Mouse (Mus musculus) CH12.LX (cell line): ENCODE measurements at regions not wholly inside any gene's neighbourhood (a gene's known extent, or its start where the extent isn't known, plus 50 kb on each side); places are given as distances from the start of the nearest gene placed in this dataset.

Source experiments
- DNase-seq: peaks from one replicate; pipeline ENCODE4 v3.0.0-alpha.2; 2013; ENCODE audit errors: extremely low read depth
- H3K27ac ChIP-seq: 2 replicates; pipeline ENCODE4 v1.5.1; 2012; ENCODE audit warnings: low read depth, mild to moderate bottlenecking, control low read depth, moderate library complexity; ENCODE audit not compliant: insufficient read depth
- H3K27me3 ChIP-seq: replicated peaks from 2 replicates; pipeline ENCODE3; 2012; ENCODE audit warnings: inconsistent platforms
- H3K36me3 ChIP-seq, 2 experiments: replicated peaks in 1 of 2; 2 replicates each; pipeline versions ENCODE3 to v1.6.1; 2012; ENCODE audit warnings: inconsistent platforms in 1 of 2, low read length in 1 of 2, mild to moderate bottlenecking in 1 of 2, mixed read lengths in 1 of 2, moderate library complexity in 1 of 2; ENCODE audit not compliant: control insufficient read depth in 1 of 2, insufficient read depth in 1 of 2
- H3K4me1 ChIP-seq, 2 experiments: 2 replicates each; pipeline ENCODE4 v1.6.1; 2012; ENCODE audit warnings: inconsistent platforms in 1 of 2, moderate library complexity in 1 of 2; ENCODE audit not compliant: insufficient read depth in 2 of 2, control insufficient read depth in 1 of 2
- H3K4me2 ChIP-seq: 2 replicates; pipeline ENCODE4 v1.6.1; 2012; ENCODE audit warnings: low read depth, mild to moderate bottlenecking, control low read depth; ENCODE audit not compliant: poor library complexity, insufficient read depth, severe bottlenecking
- H3K4me3 ChIP-seq, 3 experiments: fragments of 150-350 bp in 1 of 3; sonication (generic) in 1 of 3; replicated peaks in 1 of 3; 2 replicates each; pipeline versions ENCODE3 to v1.5.1; 2011 to 2012; ENCODE audit warnings: low read depth in 2 of 3, low read length in 2 of 3, mild to moderate bottlenecking in 2 of 3, moderate library complexity in 2 of 3, control low read depth in 1 of 3, improper control_type of control experiment in 1 of 3, inconsistent platforms in 1 of 3, mixed read lengths in 1 of 3; ENCODE audit not compliant: poor library complexity in 1 of 3
- H3K79me2 ChIP-seq: replicated peaks from 2 replicates; pipeline ENCODE4 v1.6.1; 2012; ENCODE audit warnings: mild to moderate bottlenecking, moderate library complexity; ENCODE audit not compliant: control insufficient read depth, poor library complexity, insufficient read depth, severe bottlenecking; ENCODE audit errors: extremely low read depth
- H3K9ac ChIP-seq: 2 replicates; pipeline ENCODE4 v1.6.1; 2012; ENCODE audit warnings: low read depth, mild to moderate bottlenecking, control low read depth, moderate library complexity; ENCODE audit not compliant: insufficient read depth
- H3K9me3 ChIP-seq: replicated peaks from 2 replicates; pipeline ENCODE3; 2012; ENCODE audit warnings: low read length, inconsistent platforms, mixed read lengths
- CHD1 ChIP-seq: IDR thresholded peaks from 2 replicates; pipeline ENCODE4 v1.6.1; 2012; ENCODE audit warnings: low read depth, low read length, improper control_type of control experiment, inconsistent platforms
- CHD2 ChIP-seq: IDR thresholded peaks from 2 replicates; pipeline ENCODE4 v1.6.1; 2011; ENCODE audit warnings: low read length, improper control_type of control experiment
- CTCF ChIP-seq, 2 experiments: IDR thresholded peaks in 1 of 2; conservative IDR thresholded peaks in 1 of 2; 2 replicates each; pipeline ENCODE4 v1.5.1; 2011 to 2012; ENCODE audit warnings: low read depth in 2 of 2, low read length in 2 of 2, improper control_type of control experiment in 1 of 2, inconsistent platforms in 1 of 2, mild to moderate bottlenecking in 1 of 2, moderate library complexity in 1 of 2
- E2F4 ChIP-seq: IDR thresholded peaks from 2 replicates; pipeline ENCODE4 v1.6.1; 2011; ENCODE audit warnings: low read depth, low read length, improper control_type of control experiment; ENCODE audit not compliant: insufficient replicate concordance
- ELF1 ChIP-seq: IDR thresholded peaks from 2 replicates; pipeline ENCODE4 v1.6.1; 2014; ENCODE audit warnings: low read depth, mild to moderate bottlenecking, inconsistent platforms, low read length, improper control_type of control experiment
- EP300 ChIP-seq: IDR thresholded peaks from 2 replicates; pipeline ENCODE4 v1.6.1; 2011; ENCODE audit warnings: low read length, improper control_type of control experiment
- ETS1 ChIP-seq: conservative IDR thresholded peaks from 2 replicates; pipeline ENCODE4 v1.6.1; 2012; ENCODE audit warnings: low read depth, mild to moderate bottlenecking, inconsistent platforms, low read length, improper control_type of control experiment, moderate library complexity
- IRF4 ChIP-seq: IDR thresholded peaks from 2 replicates; pipeline ENCODE4 v1.6.1; 2014; ENCODE audit warnings: low read depth, mild to moderate bottlenecking, inconsistent platforms, low read length, improper control_type of control experiment
- JUN ChIP-seq: IDR thresholded peaks from 2 replicates; pipeline ENCODE4 v1.6.1; 2011; ENCODE audit warnings: low read depth, mild to moderate bottlenecking, low read length, improper control_type of control experiment, moderate library complexity; ENCODE audit not compliant: insufficient read depth
- JUND ChIP-seq: conservative IDR thresholded peaks from 2 replicates; pipeline ENCODE4 v1.6.1; 2011; ENCODE audit warnings: low read depth, low read length, improper control_type of control experiment
- KAT2A ChIP-seq: IDR thresholded peaks from 2 replicates; pipeline ENCODE4 v1.6.1; 2012; ENCODE audit warnings: low read length, improper control_type of control experiment, inconsistent platforms; ENCODE audit not compliant: insufficient replicate concordance
- MAFK ChIP-seq: IDR thresholded peaks from 2 replicates; pipeline ENCODE4 v1.6.1; 2011; ENCODE audit warnings: low read length, improper control_type of control experiment; ENCODE audit not compliant: insufficient replicate concordance
- MAX ChIP-seq: IDR thresholded peaks from 2 replicates; pipeline ENCODE4 v1.6.1; 2011; ENCODE audit warnings: low read length, improper control_type of control experiment
- MAZ ChIP-seq: IDR thresholded peaks from 2 replicates; pipeline ENCODE4 v1.6.1; 2012; ENCODE audit warnings: low read depth, mild to moderate bottlenecking, inconsistent platforms, low read length, improper control_type of control experiment, moderate library complexity
- MEF2A ChIP-seq: IDR thresholded peaks from 2 replicates; pipeline ENCODE4 v1.6.1; 2014; ENCODE audit warnings: low read depth, mild to moderate bottlenecking, inconsistent platforms, low read length, improper control_type of control experiment, borderline replicate concordance
- MYC ChIP-seq: IDR thresholded peaks from 2 replicates; pipeline ENCODE4 v1.6.1; 2011; ENCODE audit warnings: low read depth, mild to moderate bottlenecking, improper control_type of control experiment, low read length
- NELFE ChIP-seq: IDR thresholded peaks from 2 replicates; pipeline ENCODE4 v1.6.1; 2011; ENCODE audit warnings: low read depth, low read length, improper control_type of control experiment
- NRF1 ChIP-seq: IDR thresholded peaks from 2 replicates; pipeline ENCODE4 v1.6.1; 2014; ENCODE audit warnings: low read depth, mild to moderate bottlenecking, inconsistent platforms, low read length, improper control_type of control experiment, moderate library complexity
- POLR2AphosphoS2 ChIP-seq: IDR thresholded peaks from 2 replicates; pipeline ENCODE4 v1.6.1; 2011; ENCODE audit warnings: low read depth, low read length, improper control_type of control experiment
- RAD21 ChIP-seq: IDR thresholded peaks from 2 replicates; pipeline ENCODE4 v1.6.1; 2011; ENCODE audit warnings: low read depth, mild to moderate bottlenecking, low read length, improper control_type of control experiment, moderate library complexity
- TCF12 ChIP-seq: IDR thresholded peaks from 2 replicates; pipeline ENCODE4 v1.6.1; 2014; ENCODE audit warnings: low read depth, mild to moderate bottlenecking, inconsistent platforms, low read length, improper control_type of control experiment
- UBTF ChIP-seq: IDR thresholded peaks from 2 replicates; pipeline ENCODE4 v1.6.1; 2012; ENCODE audit warnings: low read depth, mild to moderate bottlenecking, inconsistent platforms, low read length, improper control_type of control experiment, moderate library complexity
- USF2 ChIP-seq: conservative IDR thresholded peaks from 2 replicates; pipeline ENCODE4 v1.6.1; 2011; ENCODE audit warnings: low read depth, low read length, improper control_type of control experiment
- ZKSCAN1 ChIP-seq: IDR thresholded peaks from 2 replicates; pipeline ENCODE4 v1.6.1; 2012; ENCODE audit warnings: low read depth, inconsistent platforms, low read length, improper control_type of control experiment, borderline replicate concordance
- ZMIZ1 ChIP-seq: IDR thresholded peaks from 2 replicates; pipeline ENCODE4 v1.6.1; 2012; ENCODE audit warnings: low read depth, mild to moderate bottlenecking, inconsistent platforms, low read length, improper control_type of control experiment
- ZNF384 ChIP-seq: IDR thresholded peaks from 2 replicates; pipeline ENCODE4 v1.6.1; 2012; ENCODE audit warnings: low read depth, low read length, improper control_type of control experiment, inconsistent platforms
- dilution Hi-C: fragments of 300-500 bp; cut with MboI; formaldehyde crosslinking; loops from 2 replicates; pipeline ENCODE4 v1.14.3; 2020; ENCODE audit warnings: low sequenced_read_pairs; ENCODE audit not compliant: extremely low pct_unique_long_range_greater_than_20kb, extremely low pct_ligation_motif_present
- in situ Hi-C: fragments of 300-500 bp; cut with MboI; formaldehyde crosslinking; loops from 3 replicates; pipeline ENCODE4 v1.14.3; 2019; ENCODE audit warnings: low sequenced_read_pairs, low pct_ligation_motif_present, low pct_unique_long_range_greater_than_20kb, mixed read lengths

GRCm38 (mm10) chr14:76864664-76865063 is 171.9 kb upstream of the Ccdc122 start:
- H3K4me2 ChIP-seq: no peak overlapping the region
- 0 out of 4 replicates have a peak, but pooled peaks cover 0 to 2% of the 10 kb centered on the region in 2 experiments for H3K4me1 ChIP-seq
- no peaks in the 10 kb centered on the region for H3K79me2 ChIP-seq
- dilution Hi-C loops: no loop called here
- H3K4me3 ChIP-seq: no peak overlapping the region
- TF ChIP-seq NRF1: no peak
- TF ChIP-seq EP300: no peak
- no peak for TF ChIP-seq ZNF384
- no peak for TF ChIP-seq CHD2
- no peak for TF ChIP-seq POLR2AphosphoS2
- no peak for TF ChIP-seq ZMIZ1
- no peak for TF ChIP-seq MAFK
- TF ChIP-seq ELF1: no peak
- TF ChIP-seq MYC: no peak
- no peak for TF ChIP-seq MAZ
- no peak for TF ChIP-seq MEF2A
- TF ChIP-seq KAT2A: no peak
- TF ChIP-seq ETS1: no peak
- no peak for TF ChIP-seq UBTF
- TF ChIP-seq RAD21: no peak
- no peak for TF ChIP-seq NELFE
- no peak for TF ChIP-seq ZKSCAN1
- TF ChIP-seq JUN: no peak
- no peak for TF ChIP-seq TCF12
- TF ChIP-seq USF2: no peak
- H3K9ac ChIP-seq: no peak overlapping the region
- peaks cover 6% of the 10 kb centered on the region for H3K9me3 ChIP-seq
- H3K27me3 ChIP-seq: no peaks in the 10 kb centered on the region
- in situ Hi-C loops: no loop called here
- DNase-seq: no peak
- no peak overlapping the region for H3K27ac ChIP-seq
- H3K36me3 ChIP-seq: no peaks in the 10 kb centered on the region

DNA sequence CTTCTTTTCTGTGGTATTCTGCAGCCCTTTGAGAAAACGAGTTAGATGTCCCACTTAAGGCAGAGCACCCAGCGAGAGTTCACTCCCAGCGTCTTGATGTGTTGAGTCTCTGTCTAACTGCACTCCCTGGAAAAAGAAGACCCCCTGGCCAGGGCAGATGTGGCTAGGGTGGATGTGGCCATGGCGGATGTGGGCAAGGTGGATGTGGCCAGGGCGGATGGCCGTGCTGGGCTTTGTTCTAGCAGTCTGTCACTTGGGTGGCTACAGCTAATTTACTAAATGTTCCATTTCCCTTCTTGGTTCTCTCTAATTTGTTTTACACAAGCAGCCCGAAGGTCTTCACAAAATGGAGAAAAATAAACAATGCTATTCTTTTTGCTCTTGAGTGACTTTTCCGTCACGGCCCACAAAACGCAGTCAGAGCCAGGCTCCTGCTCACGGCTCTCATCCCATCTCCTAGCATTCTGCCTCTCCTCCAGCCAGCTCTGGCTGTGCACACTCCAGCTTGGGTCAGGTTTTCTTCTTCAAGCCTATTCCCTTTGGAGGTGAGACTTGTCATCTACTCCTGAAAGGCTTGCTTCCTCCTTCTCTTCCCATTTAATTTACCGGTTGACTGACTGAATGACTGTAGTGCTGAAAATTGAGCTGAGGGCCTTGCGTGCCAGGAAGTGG is 173.4 kb upstream of the Ccdc122 start:
- no peaks in the 10 kb centered on the region for H3K79me2 ChIP-seq
- H3K9me3 ChIP-seq: no peaks in the 10 kb centered on the region
- no peak overlapping the region for H3K27ac ChIP-seq
- TF ChIP-seq MEF2A: no peak
- no peak for TF ChIP-seq KAT2A
- no peak for TF ChIP-seq ETS1
- TF ChIP-seq MYC: no peak
- TF ChIP-seq ELF1: no peak
- TF ChIP-seq NELFE: no peak
- TF ChIP-seq JUND: no peak
- TF ChIP-seq UBTF: no peak
- TF ChIP-seq E2F4: no peak
- TF ChIP-seq MAZ: no peak
- TF ChIP-seq IRF4: no peak
- no peak for TF ChIP-seq CTCF (conservative IDR thresholded peaks at IDR 0.05 in 1 of 2, IDR thresholded peaks at IDR 0.05 in 1 of 2; ENCODE audit: low read depth in 2 of 2, low read length in 2 of 2)
- TF ChIP-seq MAX: no peak
- TF ChIP-seq CHD1: no peak
- TF ChIP-seq POLR2AphosphoS2: no peak
- TF ChIP-seq CHD2: no peak
- no peak for TF ChIP-seq RAD21
- no peaks in the 10 kb centered on the region for H3K27me3 ChIP-seq
- H3K9ac ChIP-seq: no peak overlapping the region
- dilution Hi-C loops (no loop called here), in situ Hi-C loops (no loop called here)
- H3K4me3 ChIP-seq: no peak overlapping the region
- H3K4me2 ChIP-seq: no peak overlapping the region
- peaks cover 5 to 6% of the 10 kb centered on the region in 2 experiments; a peak in 2 of 4 replicates for H3K4me1 ChIP-seq
- no peak for DNase-seq
- H3K36me3 ChIP-seq: no peaks in the 10 kb centered on the region
